Mouse (Mus musculus) CH12.LX (cell line): ENCODE results near the gene Rmnd1. TPM values are rescaled to one million over a fixed set of nuclear protein-coding genes. Genes with fewer than 3 reads are reported as not detected.
A peak's percentile ranks its signal among the peaks of the same experiment; 100 is the strongest.

Experiments used
- DNase-seq: peaks from one replicate; pipeline ENCODE4 v3.0.0-alpha.2; 2013; ENCODE audit errors: extremely low read depth
- H3K27ac ChIP-seq: 2 replicates; pipeline ENCODE4 v1.5.1; 2012; ENCODE audit warnings: low read depth, mild to moderate bottlenecking, control low read depth, moderate library complexity; ENCODE audit not compliant: insufficient read depth
- H3K27me3 ChIP-seq: replicated peaks from 2 replicates; pipeline ENCODE3; 2012; ENCODE audit warnings: inconsistent platforms
- H3K36me3 ChIP-seq, 2 experiments: replicated peaks in 1 of 2; 2 replicates each; pipeline versions ENCODE3 to v1.6.1; 2012; ENCODE audit warnings: inconsistent platforms in 1 of 2, low read length in 1 of 2, mild to moderate bottlenecking in 1 of 2, mixed read lengths in 1 of 2, moderate library complexity in 1 of 2; ENCODE audit not compliant: control insufficient read depth in 1 of 2, insufficient read depth in 1 of 2
- H3K4me1 ChIP-seq, 2 experiments: 2 replicates each; pipeline ENCODE4 v1.6.1; 2012; ENCODE audit warnings: inconsistent platforms in 1 of 2, moderate library complexity in 1 of 2; ENCODE audit not compliant: insufficient read depth in 2 of 2, control insufficient read depth in 1 of 2
- H3K4me2 ChIP-seq: 2 replicates; pipeline ENCODE4 v1.6.1; 2012; ENCODE audit warnings: low read depth, mild to moderate bottlenecking, control low read depth; ENCODE audit not compliant: poor library complexity, insufficient read depth, severe bottlenecking
- H3K4me3 ChIP-seq, 3 experiments: fragments of 150-350 bp in 1 of 3; sonication (generic) in 1 of 3; replicated peaks in 1 of 3; 2 replicates each; pipeline versions ENCODE3 to v1.5.1; 2011 to 2012; ENCODE audit warnings: low read depth in 2 of 3, low read length in 2 of 3, mild to moderate bottlenecking in 2 of 3, moderate library complexity in 2 of 3, control low read depth in 1 of 3, improper control_type of control experiment in 1 of 3, inconsistent platforms in 1 of 3, mixed read lengths in 1 of 3; ENCODE audit not compliant: poor library complexity in 1 of 3
- H3K79me2 ChIP-seq: replicated peaks from 2 replicates; pipeline ENCODE4 v1.6.1; 2012; ENCODE audit warnings: mild to moderate bottlenecking, moderate library complexity; ENCODE audit not compliant: control insufficient read depth, poor library complexity, insufficient read depth, severe bottlenecking; ENCODE audit errors: extremely low read depth
- H3K9ac ChIP-seq: 2 replicates; pipeline ENCODE4 v1.6.1; 2012; ENCODE audit warnings: low read depth, mild to moderate bottlenecking, control low read depth, moderate library complexity; ENCODE audit not compliant: insufficient read depth
- H3K9me3 ChIP-seq: replicated peaks from 2 replicates; pipeline ENCODE3; 2012; ENCODE audit warnings: low read length, inconsistent platforms, mixed read lengths
- BHLHE40 ChIP-seq: IDR thresholded peaks from 2 replicates; pipeline ENCODE4 v1.6.1; 2011; ENCODE audit warnings: mild to moderate bottlenecking, low read depth, low read length, improper control_type of control experiment
- CTCF ChIP-seq, 2 experiments: IDR thresholded peaks in 1 of 2; conservative IDR thresholded peaks in 1 of 2; 2 replicates each; pipeline ENCODE4 v1.5.1; 2011 to 2012; ENCODE audit warnings: low read depth in 2 of 2, low read length in 2 of 2, improper control_type of control experiment in 1 of 2, inconsistent platforms in 1 of 2, mild to moderate bottlenecking in 1 of 2, moderate library complexity in 1 of 2
- E2F4 ChIP-seq: IDR thresholded peaks from 2 replicates; pipeline ENCODE4 v1.6.1; 2011; ENCODE audit warnings: low read depth, low read length, improper control_type of control experiment; ENCODE audit not compliant: insufficient replicate concordance
- EP300 ChIP-seq: IDR thresholded peaks from 2 replicates; pipeline ENCODE4 v1.6.1; 2011; ENCODE audit warnings: low read length, improper control_type of control experiment
- GABPA ChIP-seq: IDR thresholded peaks from 2 replicates; pipeline ENCODE4 v1.6.1; 2012; ENCODE audit warnings: low read depth, low read length, improper control_type of control experiment, inconsistent platforms; ENCODE audit not compliant: insufficient replicate concordance
- HCFC1 ChIP-seq: IDR thresholded peaks from 2 replicates; pipeline ENCODE4 v1.6.1; 2012; ENCODE audit warnings: low read depth, mild to moderate bottlenecking, inconsistent platforms, low read length, improper control_type of control experiment
- JUND ChIP-seq: conservative IDR thresholded peaks from 2 replicates; pipeline ENCODE4 v1.6.1; 2011; ENCODE audit warnings: low read depth, low read length, improper control_type of control experiment
- MAFK ChIP-seq: IDR thresholded peaks from 2 replicates; pipeline ENCODE4 v1.6.1; 2011; ENCODE audit warnings: low read length, improper control_type of control experiment; ENCODE audit not compliant: insufficient replicate concordance
- MAZ ChIP-seq: IDR thresholded peaks from 2 replicates; pipeline ENCODE4 v1.6.1; 2012; ENCODE audit warnings: low read depth, mild to moderate bottlenecking, inconsistent platforms, low read length, improper control_type of control experiment, moderate library complexity
- MEF2A ChIP-seq: IDR thresholded peaks from 2 replicates; pipeline ENCODE4 v1.6.1; 2014; ENCODE audit warnings: low read depth, mild to moderate bottlenecking, inconsistent platforms, low read length, improper control_type of control experiment, borderline replicate concordance
- MXI1 ChIP-seq: IDR thresholded peaks from 2 replicates; pipeline ENCODE4 v1.6.1; 2011; ENCODE audit warnings: mild to moderate bottlenecking, low read depth, low read length, improper control_type of control experiment
- MYC ChIP-seq: IDR thresholded peaks from 2 replicates; pipeline ENCODE4 v1.6.1; 2011; ENCODE audit warnings: low read depth, mild to moderate bottlenecking, improper control_type of control experiment, low read length
- NELFE ChIP-seq: IDR thresholded peaks from 2 replicates; pipeline ENCODE4 v1.6.1; 2011; ENCODE audit warnings: low read depth, low read length, improper control_type of control experiment
- PAX5 ChIP-seq: IDR thresholded peaks from 2 replicates; pipeline ENCODE4 v1.6.1; 2012; ENCODE audit warnings: low read length, inconsistent platforms, mixed read lengths
- POLR2A ChIP-seq: IDR thresholded peaks from 2 replicates; pipeline ENCODE4 v1.6.1; 2011; ENCODE audit warnings: low read depth, mild to moderate bottlenecking, improper control_type of control experiment, low read length
- RAD21 ChIP-seq: IDR thresholded peaks from 2 replicates; pipeline ENCODE4 v1.6.1; 2011; ENCODE audit warnings: low read depth, mild to moderate bottlenecking, low read length, improper control_type of control experiment, moderate library complexity
- SMC3 ChIP-seq: IDR thresholded peaks from 2 replicates; pipeline ENCODE4 v1.6.1; 2011; ENCODE audit warnings: low read depth, low read length, improper control_type of control experiment
- USF1 ChIP-seq: IDR thresholded peaks from 2 replicates; pipeline ENCODE4 v1.6.1; 2014; ENCODE audit warnings: low read depth, mild to moderate bottlenecking, inconsistent platforms, low read length, improper control_type of control experiment
- ZC3H11A ChIP-seq: IDR thresholded peaks from 2 replicates; pipeline ENCODE4 v1.6.1; 2012; ENCODE audit warnings: low read depth, mild to moderate bottlenecking, inconsistent platforms, low read length, improper control_type of control experiment
- ZNF384 ChIP-seq: IDR thresholded peaks from 2 replicates; pipeline ENCODE4 v1.6.1; 2012; ENCODE audit warnings: low read depth, low read length, improper control_type of control experiment, inconsistent platforms
- dilution Hi-C: fragments of 300-500 bp; cut with MboI; formaldehyde crosslinking; loops from 2 replicates; pipeline ENCODE4 v1.14.3; 2020; ENCODE audit warnings: low sequenced_read_pairs; ENCODE audit not compliant: extremely low pct_unique_long_range_greater_than_20kb, extremely low pct_ligation_motif_present
- in situ Hi-C: fragments of 300-500 bp; cut with MboI; formaldehyde crosslinking; loops from 3 replicates; pipeline ENCODE4 v1.14.3; 2019; ENCODE audit warnings: low sequenced_read_pairs, low pct_ligation_motif_present, low pct_unique_long_range_greater_than_20kb, mixed read lengths
- polyA plus RNA-seq: library from polyadenylated mRNA; unstranded; fragments of >175 nt; gene quantifications from 2 replicates; pipeline ENCODE4 v1.2.1, GENCODE M21; 2012; ENCODE audit warnings: low read depth; ENCODE audit not compliant: insufficient read length
- total RNA-seq, 2 experiments: library from RNA; depleted of rRNA; stranded (reverse); fragments of 300-350 nt in 1 of 2; fragments of >200 nt in 1 of 2; gene quantifications; 2 replicates each; pipeline ENCODE4 v1.2.3; 2012 to 2014

Rmnd1 gene
- total and polyA plus RNA-seq, 3 experiments: 29.1 to 44.4 (median 43.6) TPM

DNA sequence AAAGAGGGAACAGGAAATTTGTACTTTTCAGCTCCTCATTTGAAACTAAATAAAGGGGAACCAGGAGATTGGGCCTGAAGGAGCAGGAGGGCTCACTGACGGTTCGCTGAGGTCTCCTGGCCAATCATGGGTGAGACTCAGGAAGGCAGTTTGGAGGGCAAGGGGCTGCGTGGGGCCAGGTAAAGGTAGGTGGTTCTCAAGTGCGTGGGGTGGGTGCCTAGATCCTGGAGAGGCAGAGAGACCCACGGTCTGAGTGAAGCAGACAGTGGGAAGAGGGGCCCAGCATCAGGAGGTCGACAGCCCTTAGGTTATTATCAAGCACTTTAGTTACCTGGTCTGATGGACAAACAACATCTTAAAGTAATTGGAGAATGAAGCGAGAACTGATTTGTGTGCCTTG lies 57.9 kb downstream of the Rmnd1 start:
- H3K4me2 ChIP-seq: no peak overlapping the region
- DNase-seq: no peak
- H3K4me3 ChIP-seq: no peak overlapping the region
- in situ Hi-C loops (no loop called here), dilution Hi-C loops (no loop called here)
- H3K9ac ChIP-seq: no peak overlapping the region
- H3K79me2 ChIP-seq: no peaks in the 10 kb centered on the region
- H3K36me3 ChIP-seq: peaks cover 21 to 47% of the 10 kb centered on the region in 2 experiments
- H3K27ac ChIP-seq: no peak overlapping the region
- H3K9me3 ChIP-seq: no peaks in the 10 kb centered on the region
- no peaks in the 10 kb centered on the region for H3K27me3 ChIP-seq
- H3K4me1 ChIP-seq: peaks cover 0 to 11% of the 10 kb centered on the region in 2 experiments; a peak in 1 of 4 replicates
- no peak for TF ChIP-seq PAX5
- TF ChIP-seq MAFK: no peak
- TF ChIP-seq USF1: no peak
- TF ChIP-seq JUND: no peak

DNA sequence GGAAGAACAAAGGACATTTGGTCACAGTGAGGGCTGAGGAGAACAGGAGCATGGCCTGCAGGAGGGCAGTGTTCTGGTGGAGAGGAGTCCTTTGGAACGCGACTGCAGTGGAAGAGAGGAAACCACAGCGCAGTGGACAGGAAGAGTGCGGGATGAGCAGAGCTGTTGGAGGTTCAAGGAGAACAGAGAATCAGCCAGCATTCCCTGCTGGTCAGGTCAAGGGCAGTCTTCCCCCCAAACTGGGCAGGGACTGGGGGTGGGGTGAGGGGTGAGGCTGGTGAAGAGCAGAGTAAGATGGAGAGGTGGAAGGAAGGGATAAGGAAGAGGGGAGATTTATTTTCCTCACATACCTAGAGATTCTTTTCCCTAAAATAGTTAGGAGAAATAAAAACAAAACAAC lies 58.6 kb downstream of the Rmnd1 start:
- DNase-seq: no peak
- Histone ChIP-seq H3K4me1 (peaks cover 0 to 11% of the 10 kb centered on the region in 2 experiments; a peak in 1 of 4 replicates), H3K9me3 (no peaks in the 10 kb centered on the region), H3K9ac (no peak overlapping the region), H3K79me2 (no peaks in the 10 kb centered on the region), H3K4me2 (no peak overlapping the region), H3K36me3 (peaks cover 28 to 51% of the 10 kb centered on the region in 2 experiments), H3K27ac (no peak overlapping the region), H3K27me3 (no peaks in the 10 kb centered on the region), H3K4me3 (no peak overlapping the region)
- in situ Hi-C loops: no loop called here
- dilution Hi-C loops: no loop called here
- TF ChIP-seq RAD21: no peak
- no peak for TF ChIP-seq MXI1
- TF ChIP-seq ZC3H11A: no peak
- no peak for TF ChIP-seq EP300
- TF ChIP-seq MAZ: no peak

DNA sequence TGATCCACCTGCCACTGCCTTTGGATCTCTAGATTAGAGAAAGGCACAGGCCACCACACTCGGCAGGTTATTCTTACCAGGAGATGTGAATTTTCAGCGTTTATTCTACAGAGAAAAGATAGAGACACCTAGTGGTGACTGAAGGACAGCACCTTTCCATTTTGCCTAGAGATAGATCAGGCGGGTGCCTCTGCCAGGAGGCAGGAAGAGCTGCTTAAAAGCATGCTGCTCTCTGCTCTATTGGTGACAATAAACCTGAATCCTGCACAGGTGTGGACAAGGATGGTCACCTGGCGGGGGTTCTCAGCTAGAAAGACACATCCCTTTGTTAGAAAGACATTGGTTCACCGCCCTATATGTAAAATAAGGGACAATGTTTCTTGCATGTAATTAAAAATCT lies 60.2 kb downstream of the Rmnd1 start:
- no peak overlapping the region for H3K4me2 ChIP-seq
- H3K4me3 ChIP-seq: no peak overlapping the region
- H3K79me2 ChIP-seq: no peaks in the 10 kb centered on the region
- TF ChIP-seq ZNF384 (no peak), HCFC1 (no peak), GABPA (no peak), BHLHE40 (no peak), JUND (no peak), USF1 (no peak), NELFE (no peak), CTCF (conservative IDR thresholded peaks at IDR 0.05 in 1 of 2, IDR thresholded peaks at IDR 0.05 in 1 of 2; ENCODE audit: low read depth in 2 of 2, low read length in 2 of 2) (peak; percentile 51 to 73; a peak in 3 of 4 replicates), SMC3 (peak; percentile 52), E2F4 (no peak), POLR2A (no peak), MYC (no peak), RAD21 (peak; percentile 51), MEF2A (no peak)
- H3K9ac ChIP-seq: no peak overlapping the region
- peaks cover 0 to 11% of the 10 kb centered on the region in 2 experiments; a peak in 1 of 4 replicates for H3K4me1 ChIP-seq
- no peak overlapping the region for H3K27ac ChIP-seq
- H3K9me3 ChIP-seq: no peaks in the 10 kb centered on the region
- H3K36me3 ChIP-seq: peaks cover 31 to 55% of the 10 kb centered on the region in 2 experiments
- dilution Hi-C loops (no loop called here), in situ Hi-C loops (no loop called here)
- H3K27me3 ChIP-seq: no peaks in the 10 kb centered on the region
- peak; percentile 44 for DNase-seq
